8 mouse cellular contexts compared by ENCODE assay signal in genomic region chr19:23401469-23402135, GRCm38 (mm10). TPM values are rescaled to one million over a fixed set of nuclear protein-coding genes. Genes with fewer than 3 reads are reported as not detected.
DNase-seq lines count a peak whose midpoint lies in the region; ATAC-seq and TF ChIP-seq lines count a peak whose summit lies in the region.

No protein-coding gene starts in this region.

- H3K4me3 ChIP-seq in kidney, embryonic 16.5 days (ENCODE audit: low read length): no peak overlapping the region
- no peak overlapping the region for H3K4me3 ChIP-seq in hindbrain, embryonic 16.5 days (ENCODE audit: low read length)
- H3K4me3 ChIP-seq in neural tube, embryonic 14.5 days (ENCODE audit: low read depth, low read length): no peak overlapping the region

- 19% methylated on average over 12 of the region's 12 CpGs for WGBS in kidney, embryonic 16.5 days
- WGBS in hindbrain, embryonic 16.5 days: 27% methylated on average over 12 of the region's 12 CpGs
- 14% methylated on average over 12 of the region's 12 CpGs for WGBS in neural tube, embryonic 14.5 days

- peaks cover 2% of the 10 kb centered on the region; the same call in 1 of the 2 replicates for H3K27me3 ChIP-seq in kidney, embryonic 16.5 days (ENCODE audit: insufficient read depth, low read length)
- H3K27me3 ChIP-seq in hindbrain, embryonic 16.5 days (replicated peaks; ENCODE audit: control insufficient read depth, insufficient read depth, low read length): 0 out of 2 replicates have a peak, but pooled peaks cover 2% of the 10 kb centered on the region
- H3K27me3 ChIP-seq in neural tube, embryonic 14.5 days (ENCODE audit: control insufficient read depth, insufficient read depth, low read length): no peaks in the 10 kb centered on the region

- TF ChIP-seq POLR2A in brain, embryonic 14.5 days (IDR thresholded peaks at IDR 0.05; ENCODE audit: borderline replicate concordance, extremely low read depth, insufficient read depth, insufficient read length, poor library complexity, severe bottlenecking): no peak

- no peak overlapping the region for H3K9ac ChIP-seq in kidney, embryonic 16.5 days (replicated peaks; ENCODE audit: low read length)
- H3K9ac ChIP-seq in hindbrain, embryonic 16.5 days (ENCODE audit: low read depth, low read length): no peak overlapping the region
- no peak overlapping the region for H3K9ac ChIP-seq in neural tube, embryonic 14.5 days (replicated peaks; ENCODE audit: low read depth, low read length)

- no peak overlapping the region for H3K4me2 ChIP-seq in kidney, embryonic 16.5 days (replicated peaks; ENCODE audit: low read depth, low read length)
- H3K4me2 ChIP-seq in hindbrain, embryonic 16.5 days (ENCODE audit: low read length): no peak overlapping the region
- no peak overlapping the region for H3K4me2 ChIP-seq in neural tube, embryonic 14.5 days (ENCODE audit: low read depth, low read length)

- H3K9me3 ChIP-seq in kidney, embryonic 16.5 days (ENCODE audit: low read length): no peaks in the 10 kb centered on the region
- no peaks in the 10 kb centered on the region for H3K9me3 ChIP-seq in hindbrain, embryonic 16.5 days (ENCODE audit: control insufficient read depth, low read length)
- H3K9me3 ChIP-seq in neural tube, embryonic 14.5 days (ENCODE audit: control insufficient read depth, low read length): no peaks in the 10 kb centered on the region

- no peaks in the 10 kb centered on the region for H3K36me3 ChIP-seq in kidney, embryonic 16.5 days (ENCODE audit: insufficient read depth, low read length)
- no peaks in the 10 kb centered on the region for H3K36me3 ChIP-seq in hindbrain, embryonic 16.5 days (ENCODE audit: control insufficient read depth, insufficient read depth, low read length)
- H3K36me3 ChIP-seq in neural tube, embryonic 14.5 days (ENCODE audit: control insufficient read depth, insufficient read depth, low read length): no peaks in the 10 kb centered on the region

- TF ChIP-seq CTCF in brain, embryonic 14.5 days (IDR thresholded peaks at IDR 0.05; ENCODE audit: borderline replicate concordance, extremely low read depth, insufficient read depth, insufficient read length): no peak

- no peak for DNase-seq in kidney, adult 9 months
- DNase-seq in brain, embryonic 14.5 days (ENCODE audit: low read depth): peak; percentile 80
- DNase-seq in MN1 (ENCODE audit: low spot score): no peak
- no peak for DNase-seq in left cerebral cortex, postnatal 10 days (ENCODE audit: extremely low spot score in 1 of 2, low spot score in 2 of 2)
- no peak for DNase-seq in cerebellum, adult 8-10 months

- H3K27ac ChIP-seq in kidney, embryonic 16.5 days (ENCODE audit: low read length): no peak overlapping the region
- no peak overlapping the region for H3K27ac ChIP-seq in hindbrain, embryonic 16.5 days (ENCODE audit: low read depth, low read length)
- H3K27ac ChIP-seq in neural tube, embryonic 14.5 days (ENCODE audit: low read depth, low read length): no peak overlapping the region

- peak; percentile 84; the same call in 1 of the 2 replicates for ATAC-seq in kidney, embryonic 16.5 days (ENCODE audit: low FRiP score, low TSS enrichment)
- peak; percentile 77 for ATAC-seq in hindbrain, embryonic 16.5 days
- peak; percentile 72; the same call in 1 of the 2 replicates for ATAC-seq in neural tube, embryonic 14.5 days (ENCODE audit: low read depth)

- intact Hi-C loops in left cerebral cortex, postnatal 10 days (cut with DNase I): no loop called here

- H3K4me1 ChIP-seq in kidney, embryonic 16.5 days (ENCODE audit: insufficient read depth, low read length): peaks cover 22% of the 10 kb centered on the region
- H3K4me1 ChIP-seq in hindbrain, embryonic 16.5 days (ENCODE audit: control insufficient read depth, insufficient read depth, low read depth, low read length): no peaks in the 10 kb centered on the region
- peaks cover 6% of the 10 kb centered on the region; the same call in 1 of the 2 replicates for H3K4me1 ChIP-seq in neural tube, embryonic 14.5 days (ENCODE audit: control insufficient read depth, insufficient read depth, low read length)

RNA-seq across cellular contexts. Expression of gene Mamdc2, which starts 46.6 kb away (rescaled TPM):
- polyA plus RNA-seq in kidney, embryonic 16.5 days (2015; fragmentation: Nextera tagmentation; extraction: Ambion mirVana): 1.4 and 1.5 TPM in 2 replicates
- 0.93 and 1.4 TPM in 2 replicates for polyA plus RNA-seq in brain, embryonic 14.5 days (2012; rRNA removed)
- 2.5 and 2.6 TPM in 2 replicates for polyA plus RNA-seq in hindbrain, embryonic 16.5 days (2015; fragmentation: Nextera tagmentation; extraction: Ambion mirVana)
- polyA plus RNA-seq in neural tube, embryonic 14.5 days (2014; fragmentation: Nextera tagmentation; extraction: Ambion mirVana): 1.1 and 1.6 TPM in 2 replicates
- 1 to 10 TPM; 2.9 to 3.7 TPM for total RNA-seq in left cerebral cortex, postnatal 10 days (2021)
